Mouse (Mus musculus): ENCODE data around the gene 1810043G02Rik. TPM values are rescaled to one million over a fixed set of nuclear protein-coding genes. Genes with fewer than 3 reads are reported as not detected.
"Not testable (repeated sequence)": the region's sequence is repeated elsewhere in the genome, so short reads cannot be mapped to it uniquely, and the experiment has no call there.

The 1810043G02Rik gene
- polyA plus RNA-seq, 1 experiment from 2014 or later: 32.2 TPM

DNA sequence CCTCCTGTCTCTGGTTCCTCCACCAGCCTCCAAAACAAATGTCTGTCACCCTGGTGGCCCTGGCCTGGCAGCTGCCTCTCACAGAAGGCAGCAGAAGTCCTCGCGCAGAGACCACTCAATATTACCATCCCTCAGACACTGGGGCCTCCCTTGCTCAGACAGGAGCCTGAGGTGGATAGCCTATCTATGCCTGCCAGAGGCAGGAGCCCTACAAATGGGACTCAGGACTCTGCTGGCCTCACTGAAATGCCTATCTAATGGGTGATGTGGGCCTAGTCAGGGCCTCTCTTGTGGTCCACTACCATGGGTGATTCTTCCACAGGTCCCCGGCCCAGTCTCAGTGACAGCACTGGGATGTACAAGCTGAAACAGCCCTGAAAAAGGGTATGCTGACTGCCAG lies 29.8 kb downstream of the 1810043G02Rik start:
- Histone ChIP-seq H3K9me3 (no peaks in the 10 kb centered on the region), H3K9ac (peak overlapping the region; percentile 81), H3K36me3 (replicated peaks) (peaks cover 6% of the 10 kb centered on the region), H3K27ac (no peak overlapping the region; the same call in 1 of the 2 replicates), H3K4me2 (peak overlapping the region; percentile 85), H3K4me1 (peaks cover 33% of the 10 kb centered on the region), H3K4me3 (replicated peaks) (peak overlapping the region; percentile 78), H3K27me3 (0 out of 2 replicates have a peak, but pooled peaks cover 2% of the 10 kb centered on the region)
- WGBS: 81% methylated on average over 3 of the region's 3 CpGs
- no peak for ATAC-seq (ENCODE audit: low FRiP score)

DNA sequence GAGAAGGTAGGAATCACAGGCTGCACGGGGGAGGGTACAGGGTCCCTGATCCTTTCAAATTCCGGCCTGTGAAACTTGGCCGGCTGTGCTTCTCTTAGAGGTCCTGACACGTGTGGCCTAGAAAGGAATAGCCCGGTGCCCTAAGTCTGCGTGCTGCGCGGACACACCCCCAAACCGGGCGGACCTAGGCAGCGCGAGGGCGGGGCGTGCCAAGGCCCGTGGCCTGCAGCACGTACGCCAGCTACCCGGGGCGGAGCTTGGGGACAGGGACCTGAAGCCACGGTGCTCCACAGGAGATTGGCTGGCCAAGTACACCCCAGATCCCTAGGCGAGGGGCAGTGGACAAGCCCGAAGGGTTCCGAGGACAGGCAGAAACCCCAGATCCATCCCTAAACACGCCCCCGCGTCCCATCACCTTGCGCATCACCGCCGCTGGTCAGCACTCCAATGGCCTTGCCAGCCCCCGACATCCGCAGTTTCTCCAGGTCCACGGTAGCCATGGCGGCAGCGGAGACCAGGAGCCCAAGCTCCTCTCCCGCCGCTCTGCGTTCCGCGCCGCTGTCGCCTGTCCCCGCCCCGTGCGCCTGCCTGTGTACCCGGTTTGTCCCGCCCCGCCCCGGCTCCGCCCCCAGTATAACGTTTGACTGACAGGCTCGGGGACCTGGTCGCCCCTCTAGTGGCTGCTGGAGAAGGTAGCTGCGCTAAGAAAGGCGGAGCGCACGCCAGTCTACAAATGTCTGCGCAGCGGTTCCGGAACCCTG lies 31.0 kb downstream of the 1810043G02Rik start:
- H3K4me1 ChIP-seq: peaks cover 33% of the 10 kb centered on the region
- H3K36me3 ChIP-seq (replicated peaks): peaks cover 4% of the 10 kb centered on the region
- peak; percentile 97 for ATAC-seq (ENCODE audit: low FRiP score)
- peak overlapping the region; percentile 98 for H3K27ac ChIP-seq
- H3K9ac ChIP-seq: peak overlapping the region; percentile 81
- peak overlapping the region; percentile 78 for H3K4me3 ChIP-seq (replicated peaks)
- H3K9me3 ChIP-seq: no peaks in the 10 kb centered on the region
- 0 out of 2 replicates have a peak, but pooled peaks cover 2% of the 10 kb centered on the region for H3K27me3 ChIP-seq
- 0% methylated on average over 58 of the region's 59 CpGs for WGBS
- H3K4me2 ChIP-seq: peak overlapping the region; percentile 85

- peaks cover 33% of the 10 kb centered on the region for H3K4me1 ChIP-seq
- H3K27me3 ChIP-seq: 0 out of 2 replicates have a peak, but pooled peaks cover 2% of the 10 kb centered on the region
- H3K9ac ChIP-seq: peak within 1 kb of the TSS; percentile 81
- H3K4me3 ChIP-seq (replicated peaks): peak within 1 kb of the TSS; percentile 78
- H3K27ac ChIP-seq: peak within 1 kb of the TSS; percentile 98
- peak within 1 kb of the TSS; percentile 85 for H3K4me2 ChIP-seq
- no peaks in the 10 kb centered on the region for H3K36me3 ChIP-seq (replicated peaks)
- WGBS: under 1% methylated on average over 9 of the region's 9 CpGs
- ATAC-seq (ENCODE audit: low FRiP score): no peak
- H3K9me3 ChIP-seq: no peaks in the 10 kb centered on the region
Observed at GRCm38 (mm10) chr10:78009945-78010293, 31.6 kb downstream of the 1810043G02Rik start, which contains the start of gene Pfkl. TSS of gene Pfkl (minus strand) at chr10:78010083.

DNA sequence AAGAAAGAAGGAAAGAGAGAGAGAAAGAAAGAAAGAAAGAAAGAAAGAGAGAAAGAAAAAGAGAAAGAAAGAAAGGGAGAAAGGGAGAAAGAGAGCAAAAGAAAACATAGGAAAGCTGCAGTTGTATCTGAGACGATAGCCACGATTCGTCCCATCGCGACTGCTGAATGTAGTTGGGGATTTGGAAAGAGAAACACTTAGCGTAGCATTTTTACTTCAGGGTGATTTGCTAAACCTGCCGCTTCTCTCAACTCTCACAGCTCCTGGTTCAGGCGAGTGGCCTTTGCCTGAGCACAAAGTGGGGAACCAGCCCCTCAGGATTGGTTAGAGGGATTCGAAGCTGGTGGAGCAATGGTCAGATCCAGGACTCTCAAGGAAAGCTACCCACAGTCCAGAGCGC lies 32.0 kb downstream of the 1810043G02Rik start:
- ATAC-seq (ENCODE audit: low FRiP score): no peak
- Histone ChIP-seq H3K27me3 (0 out of 2 replicates have a peak, but pooled peaks cover 2% of the 10 kb centered on the region), H3K4me1 (peaks cover 33% of the 10 kb centered on the region), H3K9me3 (no peaks in the 10 kb centered on the region), H3K36me3 (replicated peaks) (no peaks in the 10 kb centered on the region), H3K9ac (no peak overlapping the region), H3K27ac (no peak overlapping the region), H3K4me2 (peak overlapping the region; percentile 85), H3K4me3 (replicated peaks) (no peak overlapping the region)
- 16% methylated on average over 10 of the region's 10 CpGs for WGBS

DNA sequence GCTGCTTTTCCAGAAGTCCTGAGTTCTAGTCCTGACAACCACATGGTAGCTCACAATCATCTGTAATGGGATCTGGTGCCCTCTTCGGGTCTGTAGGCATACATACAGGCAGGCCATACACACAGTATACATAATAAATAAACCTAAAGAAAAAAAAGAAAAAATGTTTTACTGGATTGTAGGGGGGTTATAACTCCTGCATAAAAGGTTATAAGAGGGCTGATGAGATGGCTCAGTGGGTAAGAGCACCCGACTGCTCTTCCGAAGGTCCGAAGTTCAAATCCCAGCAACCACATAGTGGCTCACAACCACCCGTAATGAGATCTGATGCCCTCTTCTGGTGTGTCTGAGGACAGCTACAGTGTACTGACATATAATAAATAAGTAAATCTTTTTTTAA lies 32.8 kb downstream of the 1810043G02Rik start:
- not testable (repeated sequence) for H3K4me2 ChIP-seq; H3K27me3 ChIP-seq; H3K4me3 ChIP-seq (replicated peaks); ATAC-seq (ENCODE audit: low FRiP score); H3K36me3 ChIP-seq (replicated peaks); H3K9ac ChIP-seq; H3K9me3 ChIP-seq; H3K27ac ChIP-seq
- H3K4me1 ChIP-seq: peaks cover 30% of the 10 kb centered on the region
- WGBS: 91% methylated on average over 5 of the region's 5 CpGs

GRCm38 (mm10) chr10:78012661-78013495 lies 34.6 kb downstream of the 1810043G02Rik start:
- Histone ChIP-seq H3K4me2 (no peak overlapping the region), H3K36me3 (replicated peaks) (no peaks in the 10 kb centered on the region), H3K9ac (no peak overlapping the region), H3K27me3 (0 out of 2 replicates have a peak, but pooled peaks cover 2% of the 10 kb centered on the region), H3K27ac (no peak overlapping the region), H3K9me3 (no peaks in the 10 kb centered on the region), H3K4me1 (peaks cover 12% of the 10 kb centered on the region), H3K4me3 (replicated peaks) (no peak overlapping the region)
- 95% methylated on average over 18 of the region's 18 CpGs for WGBS
- no peak for ATAC-seq (ENCODE audit: low FRiP score)

DNA sequence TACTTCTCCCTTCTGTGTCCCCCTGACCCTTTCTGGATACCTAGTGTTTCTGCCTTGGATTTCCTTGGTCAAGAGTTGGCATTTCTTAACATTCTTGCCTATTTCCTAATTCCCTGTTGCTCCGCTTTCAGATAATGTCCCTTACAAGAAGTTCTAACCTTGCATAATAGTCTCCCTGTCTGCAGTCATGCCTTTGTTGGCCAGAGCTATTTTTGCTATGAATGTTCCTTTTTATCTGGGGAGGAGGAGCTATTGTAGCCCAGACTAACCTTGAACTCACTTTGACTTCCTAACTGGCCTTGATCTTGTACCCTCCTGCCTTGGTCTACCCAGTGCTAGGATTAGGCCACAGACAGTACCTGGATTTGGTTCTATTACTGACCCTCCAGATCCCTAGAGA lies 37.2 kb downstream of the 1810043G02Rik start:
- no peaks in the 10 kb centered on the region for H3K9me3 ChIP-seq
- H3K4me1 ChIP-seq: peaks cover 2% of the 10 kb centered on the region; the same call in 1 of the 2 replicates
- H3K4me3 ChIP-seq (replicated peaks): no peak overlapping the region
- ATAC-seq (ENCODE audit: low FRiP score): no peak
- 97% methylated on average over 1 of the region's 1 CpGs for WGBS
- H3K36me3 ChIP-seq (replicated peaks): no peaks in the 10 kb centered on the region
- 0 out of 2 replicates have a peak, but pooled peaks cover 2% of the 10 kb centered on the region for H3K27me3 ChIP-seq
- no peak overlapping the region for H3K9ac ChIP-seq
- H3K4me2 ChIP-seq: no peak overlapping the region
- H3K27ac ChIP-seq: no peak overlapping the region

DNA sequence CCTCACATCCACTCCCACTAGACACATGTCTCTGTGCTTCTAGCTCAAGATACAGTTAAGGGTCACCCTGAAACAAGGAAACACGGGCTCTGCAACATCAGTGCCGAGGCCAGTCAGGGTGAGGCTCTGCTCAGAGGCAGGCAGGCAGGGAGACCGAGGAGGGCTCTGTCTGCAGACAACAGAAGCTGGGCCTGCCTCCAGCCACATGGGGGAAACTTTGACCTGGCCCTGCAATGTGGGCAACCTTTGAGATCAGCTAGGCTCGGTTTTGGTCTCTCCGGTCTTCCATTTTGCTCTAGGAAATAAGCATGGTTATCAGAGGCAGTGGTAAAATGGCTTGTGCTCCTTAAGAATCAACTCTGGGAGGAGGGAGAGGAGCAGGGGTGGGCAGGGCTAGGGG lies 38.0 kb downstream of the 1810043G02Rik start:
- Histone ChIP-seq H3K9me3 (no peaks in the 10 kb centered on the region), H3K9ac (no peak overlapping the region), H3K4me3 (replicated peaks) (no peak overlapping the region), H3K36me3 (replicated peaks) (no peaks in the 10 kb centered on the region), H3K27ac (no peak overlapping the region), H3K4me2 (no peak overlapping the region), H3K4me1 (0 out of 2 replicates have a peak, but pooled peaks cover 2% of the 10 kb centered on the region), H3K27me3 (no peaks in the 10 kb centered on the region)
- 48% methylated on average over 5 of the region's 5 CpGs for WGBS
- ATAC-seq (ENCODE audit: low FRiP score): no peak

- 15% methylated on average over 19 of the region's 19 CpGs for WGBS
- no peaks in the 10 kb centered on the region for H3K36me3 ChIP-seq (replicated peaks)
Observed at GRCm38 (mm10) chr10:78018797-78019203, 40.5 kb downstream of the 1810043G02Rik start.

DNA sequence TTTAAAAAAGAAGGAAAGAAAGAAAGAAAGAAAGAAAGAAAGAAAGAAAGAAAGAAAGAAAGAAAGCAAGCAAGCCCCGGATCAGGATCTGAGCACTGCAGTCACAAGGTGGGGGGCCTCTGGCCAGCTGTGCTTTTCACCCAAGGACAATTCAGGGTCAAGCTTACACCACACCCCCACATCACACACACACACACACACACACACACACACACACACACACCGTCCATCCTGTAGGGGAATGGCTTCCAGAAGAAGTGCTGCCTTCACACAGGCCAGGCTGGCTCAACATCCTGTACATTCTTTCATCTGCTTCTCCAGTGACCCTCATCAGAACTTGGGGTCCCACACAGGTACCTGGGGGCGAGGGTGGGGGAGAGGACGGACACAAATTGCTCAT lies 41.0 kb downstream of the 1810043G02Rik start:
- H3K4me1 ChIP-seq: 0 out of 2 replicates have a peak, but pooled peaks cover 2% of the 10 kb centered on the region
- H3K4me3 ChIP-seq (replicated peaks): no peak overlapping the region
- no peaks in the 10 kb centered on the region for H3K9me3 ChIP-seq
- H3K9ac ChIP-seq: no peak overlapping the region
- H3K4me2 ChIP-seq: no peak overlapping the region
- ATAC-seq (ENCODE audit: low FRiP score): 0 out of 2 replicates have a peak, but pooled peaks have one; percentile 33
- no peaks in the 10 kb centered on the region for H3K27me3 ChIP-seq
- H3K36me3 ChIP-seq (replicated peaks): no peaks in the 10 kb centered on the region
- WGBS: 80% methylated on average over 4 of the region's 4 CpGs
- no peak overlapping the region for H3K27ac ChIP-seq

More at GRCm38 (mm10) chr10:78018797-78019203, 40.5 kb downstream of the 1810043G02Rik start:
- Histone ChIP-seq H3K4me1 (0 out of 2 replicates have a peak, but pooled peaks cover 2% of the 10 kb centered on the region), H3K4me2 (peak overlapping the region; percentile 55), H3K9ac (no peak overlapping the region), H3K4me3 (replicated peaks) (peak overlapping the region; percentile 29), H3K27ac (no peak overlapping the region), H3K9me3 (no peaks in the 10 kb centered on the region), H3K27me3 (no peaks in the 10 kb centered on the region)
- ATAC-seq (ENCODE audit: low FRiP score): peak; percentile 73; the same call in 1 of the 2 replicates

GRCm38 (mm10) chr10:78019984-78020383 lies 41.7 kb downstream of the 1810043G02Rik start:
- H3K4me1 ChIP-seq; H3K4me3 ChIP-seq (replicated peaks); H3K27me3 ChIP-seq; H3K4me2 ChIP-seq; H3K27ac ChIP-seq; ATAC-seq (ENCODE audit: low FRiP score); H3K36me3 ChIP-seq (replicated peaks); H3K9ac ChIP-seq; H3K9me3 ChIP-seq: not testable (repeated sequence)
- WGBS: over 99% methylated on average over 7 of the region's 11 CpGs

- ATAC-seq (ENCODE audit: low FRiP score); H3K27me3 ChIP-seq; H3K4me1 ChIP-seq; H3K9ac ChIP-seq; H3K4me2 ChIP-seq; H3K9me3 ChIP-seq; H3K27ac ChIP-seq; H3K4me3 ChIP-seq (replicated peaks); H3K36me3 ChIP-seq (replicated peaks): not testable (repeated sequence)
- 73% methylated on average over 6 of the region's 8 CpGs for WGBS
Observed at GRCm38 (mm10) chr10:78025453-78025852, 47.1 kb downstream of the 1810043G02Rik start.
